Mouse (Mus musculus): ENCODE measurements around the gene Trip10.

- TF ChIP-seq CTCF (IDR thresholded peaks at IDR 0.05; ENCODE audit: borderline replicate concordance, insufficient read depth, low read depth, low read length) (no peak), POLR2A (IDR thresholded peaks at IDR 0.05; ENCODE audit: borderline replicate concordance, insufficient read depth, low read length) (no peak)
Measured at GRCm38 (mm10) chr17:57311801-57312200, 62.5 kb downstream of the Trip10 start.

All from cerebellum, adult 2 months (tissue).